Mouse (Mus musculus): Measurements from ENCODE around the gene Arap1. TPM values are rescaled to one million over a fixed set of nuclear protein-coding genes. Genes with fewer than 3 reads are reported as not detected.

Gene Arap1
- polyA plus RNA-seq, 1 experiment = 24.7 TPM

- H3K4me2 ChIP-seq (ENCODE audit: low read depth) = no peak overlapping the region
- peaks cover 37% of the 10 kb centered on the region for H3K27me3 ChIP-seq (ENCODE audit: control insufficient read depth, insufficient read depth, insufficient read length)
- no peak overlapping the region for H3K4me3 ChIP-seq
- no peak overlapping the region for H3ac ChIP-seq (ENCODE audit: control insufficient read depth, insufficient read length)
- H3K36me3 ChIP-seq (ENCODE audit: control insufficient read depth, insufficient read depth) = no peaks in the 10 kb centered on the region
- TF ChIP-seq USF1 (IDR thresholded peaks at IDR 0.05; ENCODE audit: low read depth) (no peak), SRF (IDR thresholded peaks at IDR 0.05; ENCODE audit: control insufficient read depth, insufficient read length, low read depth) (no peak), MYOD1 (IDR thresholded peaks at IDR 0.05; ENCODE audit: control insufficient read depth in 1 of 3, insufficient read length in 2 of 3, low read depth in 2 of 3) (no peak), POLR2A (IDR thresholded peaks at IDR 0.05; ENCODE audit: insufficient read length, low read depth) (no peak), MYOG (IDR thresholded peaks at IDR 0.05; ENCODE audit: control insufficient read depth in 1 of 3, insufficient read depth in 1 of 3, insufficient read length in 2 of 3, low read depth in 2 of 3) (no peak), E2F4 (IDR thresholded peaks at IDR 0.05; ENCODE audit: insufficient read depth) (no peak), REST (IDR thresholded peaks at IDR 0.05; ENCODE audit: insufficient read depth, insufficient read length) (no peak), TCF3 (IDR thresholded peaks at IDR 0.05; ENCODE audit: insufficient read length, low read depth) (no peak), POLR2AphosphoS2 (IDR thresholded peaks at IDR 0.05; ENCODE audit: insufficient read length, low read depth) (no peak), TCF12 (IDR thresholded peaks at IDR 0.05; ENCODE audit: insufficient read depth, poor library complexity, severe bottlenecking) (no peak), CEBPB (IDR thresholded peaks at IDR 0.05; ENCODE audit: insufficient read depth, poor library complexity, severe bottlenecking) (no peak), MAX (IDR thresholded peaks at IDR 0.05; ENCODE audit: low read depth) (no peak)
- no peaks in the 10 kb centered on the region for H3K79me2 ChIP-seq (ENCODE audit: control insufficient read depth, insufficient read depth)
Measured at GRCm38 (mm10) chr7:101443093-101443492, 95.2 kb downstream of the Arap1 start.

GRCm38 (mm10) chr7:101444211-101444610 lies 96.3 kb downstream of the Arap1 start:
- Histone ChIP-seq H3K4me3 (no peak overlapping the region), H3ac (ENCODE audit: control insufficient read depth, insufficient read length) (no peak overlapping the region), H3K27me3 (ENCODE audit: control insufficient read depth, insufficient read depth, insufficient read length) (peaks cover 37% of the 10 kb centered on the region), H3K36me3 (ENCODE audit: control insufficient read depth, insufficient read depth) (no peaks in the 10 kb centered on the region), H3K79me2 (ENCODE audit: control insufficient read depth, insufficient read depth) (no peaks in the 10 kb centered on the region), H3K4me2 (ENCODE audit: low read depth) (no peak overlapping the region)
- no peak for TF ChIP-seq TCF12 (IDR thresholded peaks at IDR 0.05; ENCODE audit: insufficient read depth, poor library complexity, severe bottlenecking)
- no peak for TF ChIP-seq POLR2AphosphoS2 (IDR thresholded peaks at IDR 0.05; ENCODE audit: insufficient read length, low read depth)
- no peak for TF ChIP-seq MYOD1 (IDR thresholded peaks at IDR 0.05; ENCODE audit: control insufficient read depth in 1 of 3, insufficient read length in 2 of 3, low read depth in 2 of 3)
- no peak for TF ChIP-seq CEBPB (IDR thresholded peaks at IDR 0.05; ENCODE audit: insufficient read depth, poor library complexity, severe bottlenecking)
- no peak for TF ChIP-seq SRF (IDR thresholded peaks at IDR 0.05; ENCODE audit: control insufficient read depth, insufficient read length, low read depth)
- TF ChIP-seq E2F4 (IDR thresholded peaks at IDR 0.05; ENCODE audit: insufficient read depth) = no peak
- no peak for TF ChIP-seq REST (IDR thresholded peaks at IDR 0.05; ENCODE audit: insufficient read depth, insufficient read length)
- TF ChIP-seq USF1 (IDR thresholded peaks at IDR 0.05; ENCODE audit: low read depth) = no peak
- no peak for TF ChIP-seq TCF3 (IDR thresholded peaks at IDR 0.05; ENCODE audit: insufficient read length, low read depth)
- TF ChIP-seq POLR2A (IDR thresholded peaks at IDR 0.05; ENCODE audit: insufficient read length, low read depth) = no peak
- no peak for TF ChIP-seq MAX (IDR thresholded peaks at IDR 0.05; ENCODE audit: low read depth)
- no peak for TF ChIP-seq MYOG (IDR thresholded peaks at IDR 0.05; ENCODE audit: control insufficient read depth in 1 of 3, insufficient read depth in 1 of 3, insufficient read length in 2 of 3, low read depth in 2 of 3)

GRCm38 (mm10) chr7:101449855-101450254 lies 102.0 kb downstream of the Arap1 start:
- peak overlapping the region; percentile 33 for H3K4me3 ChIP-seq
- TF ChIP-seq MYOG (IDR thresholded peaks at IDR 0.05; ENCODE audit: control insufficient read depth in 1 of 3, insufficient read depth in 1 of 3, insufficient read length in 2 of 3, low read depth in 2 of 3) (peak in 2 of 3 experiments; percentile 20 to 45), MYOD1 (IDR thresholded peaks at IDR 0.05; ENCODE audit: control insufficient read depth in 1 of 3, insufficient read length in 2 of 3, low read depth in 2 of 3) (peak in 2 of 3 experiments; percentile 72 to 83), SRF (IDR thresholded peaks at IDR 0.05; ENCODE audit: control insufficient read depth, insufficient read length, low read depth) (no peak)
- peaks cover 5% of the 10 kb centered on the region for H3K79me2 ChIP-seq (ENCODE audit: control insufficient read depth, insufficient read depth)
- no peaks in the 10 kb centered on the region for H3K27me3 ChIP-seq (ENCODE audit: control insufficient read depth, insufficient read depth, insufficient read length)
- H3K4me2 ChIP-seq (ENCODE audit: low read depth) = peak overlapping the region; percentile 99
- H3K36me3 ChIP-seq (ENCODE audit: control insufficient read depth, insufficient read depth) = no peaks in the 10 kb centered on the region
- H3ac ChIP-seq (ENCODE audit: control insufficient read depth, insufficient read length) = no peak overlapping the region

GRCm38 (mm10) chr7:101450422-101451401 lies 102.8 kb downstream of the Arap1 start:
- peaks cover 5% of the 10 kb centered on the region for H3K79me2 ChIP-seq (ENCODE audit: control insufficient read depth, insufficient read depth)
- H3K4me3 ChIP-seq = peak overlapping the region; percentile 33
- TF ChIP-seq USF1 (IDR thresholded peaks at IDR 0.05; ENCODE audit: low read depth) (peak; percentile 14), TCF12 (IDR thresholded peaks at IDR 0.05; ENCODE audit: insufficient read depth, poor library complexity, severe bottlenecking) (no peak), MYOD1 (IDR thresholded peaks at IDR 0.05; ENCODE audit: control insufficient read depth in 1 of 3, insufficient read length in 2 of 3, low read depth in 2 of 3) (no peak), E2F4 (IDR thresholded peaks at IDR 0.05; ENCODE audit: insufficient read depth) (no peak), POLR2AphosphoS2 (IDR thresholded peaks at IDR 0.05; ENCODE audit: insufficient read length, low read depth) (no peak), MYOG (IDR thresholded peaks at IDR 0.05; ENCODE audit: control insufficient read depth in 1 of 3, insufficient read depth in 1 of 3, insufficient read length in 2 of 3, low read depth in 2 of 3) (no peak), MAX (IDR thresholded peaks at IDR 0.05; ENCODE audit: low read depth) (no peak), CEBPB (IDR thresholded peaks at IDR 0.05; ENCODE audit: insufficient read depth, poor library complexity, severe bottlenecking) (no peak), POLR2A (IDR thresholded peaks at IDR 0.05; ENCODE audit: insufficient read length, low read depth) (peak; percentile 65)
- H3K4me2 ChIP-seq (ENCODE audit: low read depth) = peak overlapping the region; percentile 99
- H3ac ChIP-seq (ENCODE audit: control insufficient read depth, insufficient read length) = peak overlapping the region; percentile 10
- no peaks in the 10 kb centered on the region for H3K27me3 ChIP-seq (ENCODE audit: control insufficient read depth, insufficient read depth, insufficient read length)
- no peaks in the 10 kb centered on the region for H3K36me3 ChIP-seq (ENCODE audit: control insufficient read depth, insufficient read depth)
